Mouse (Mus musculus): ENCODE data around the gene Hadhb. TPM values are rescaled to one million over a fixed set of nuclear protein-coding genes. Genes with fewer than 3 reads are reported as not detected.
"Not testable (repeated sequence)": the region's sequence is repeated elsewhere in the genome, so short reads cannot be mapped to it uniquely, and the experiment has no call there.

The Hadhb gene
- polyA plus RNA-seq, 1 experiment from 2014 or later, result 61.1 TPM

DNA sequence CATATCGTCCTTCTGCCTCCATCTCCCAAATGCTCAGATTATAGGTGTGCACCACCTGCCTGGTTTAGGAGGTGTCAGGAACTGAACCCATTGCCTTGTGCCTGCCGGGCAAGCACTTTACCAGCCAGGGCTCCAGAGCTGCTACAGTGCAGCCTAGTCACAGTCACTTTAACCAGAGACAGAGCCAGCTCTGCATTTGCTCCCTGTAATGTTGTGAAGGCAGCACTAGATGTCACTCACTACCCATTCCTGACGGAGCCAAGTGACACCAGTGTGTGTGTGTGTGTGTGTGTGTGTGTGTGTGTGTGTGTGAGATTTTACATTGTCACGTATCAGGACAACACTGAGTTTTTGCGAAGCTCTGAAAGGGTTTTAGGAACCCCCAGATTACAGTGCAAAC is 46.5 kb downstream of the Hadhb start:
- Histone ChIP-seq H3K4me1 (replicated peaks) (no peaks in the 10 kb centered on the region), H3K27ac (no peak overlapping the region), H3K27me3 (no peaks in the 10 kb centered on the region), H3K4me2 (replicated peaks) (no peak overlapping the region), H3K9me3 (no peaks in the 10 kb centered on the region), H3K9ac (replicated peaks) (no peak overlapping the region), H3K4me3 (replicated peaks) (no peak overlapping the region), H3K36me3 (no peaks in the 10 kb centered on the region)
- peak; percentile 62 for ATAC-seq
- 50% methylated on average over 5 of the region's 5 CpGs for WGBS

DNA sequence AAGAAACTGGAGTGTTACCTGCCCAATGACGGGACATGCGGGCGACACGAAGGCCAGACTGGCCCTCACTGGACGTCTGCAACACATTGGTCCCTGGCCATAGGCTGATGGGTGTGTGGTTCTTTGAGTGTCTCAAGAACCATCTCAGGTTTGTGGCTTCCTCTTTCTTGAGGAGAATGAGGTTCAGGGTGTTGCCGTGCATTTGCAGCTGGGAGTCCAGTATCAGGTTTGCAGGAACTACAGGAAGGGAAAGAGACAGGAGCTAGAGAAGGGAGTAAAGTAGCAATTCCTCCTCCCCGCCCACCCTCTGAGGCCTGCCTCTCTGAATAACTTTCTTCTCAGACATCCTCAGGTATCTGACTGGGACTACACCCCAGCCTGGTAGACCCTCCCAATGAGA is 47.2 kb downstream of the Hadhb start:
- H3K27ac ChIP-seq, result no peak overlapping the region
- H3K9ac ChIP-seq (replicated peaks), result no peak overlapping the region
- H3K9me3 ChIP-seq, result no peaks in the 10 kb centered on the region
- ATAC-seq, result no peak
- no peaks in the 10 kb centered on the region for H3K4me1 ChIP-seq (replicated peaks)
- no peak overlapping the region for H3K4me3 ChIP-seq (replicated peaks)
- H3K4me2 ChIP-seq (replicated peaks), result no peak overlapping the region
- 89% methylated on average over 7 of the region's 7 CpGs for WGBS
- no peaks in the 10 kb centered on the region for H3K27me3 ChIP-seq
- H3K36me3 ChIP-seq, result no peaks in the 10 kb centered on the region

DNA sequence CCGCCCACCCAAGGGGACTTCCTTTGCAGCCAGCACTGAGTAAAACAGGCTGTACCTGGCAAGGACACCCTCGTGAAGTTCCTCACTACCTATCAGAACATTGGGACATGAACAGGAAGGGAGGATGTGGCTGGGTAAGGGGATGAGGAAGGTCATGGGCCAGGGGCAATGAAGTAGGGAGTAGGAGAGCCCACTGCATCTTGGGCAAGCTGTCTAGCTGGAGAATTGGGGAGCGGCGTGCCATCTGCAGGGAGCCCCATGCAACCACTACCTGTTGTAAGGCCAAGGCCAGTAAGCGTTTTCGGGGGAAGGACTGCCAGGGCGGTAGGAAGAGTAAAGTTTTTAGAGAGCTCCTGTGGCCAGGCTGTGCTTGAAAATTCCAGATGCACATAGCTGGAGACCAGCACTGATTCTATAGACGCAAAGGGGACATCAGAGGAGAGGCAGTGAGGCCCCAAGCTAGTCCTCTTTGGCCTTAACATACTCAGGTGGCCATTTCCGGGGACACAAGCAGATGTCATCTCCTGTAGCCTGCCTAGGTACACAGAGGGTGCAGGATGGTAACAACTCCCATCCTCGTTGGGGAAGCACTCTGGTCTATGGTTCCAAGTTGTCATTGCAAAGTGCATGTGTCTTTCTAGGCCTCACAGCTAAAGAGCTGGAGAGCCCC is 48.3 kb downstream of the Hadhb start:
- H3K4me3 ChIP-seq (replicated peaks), result no peak overlapping the region
- H3K9me3 ChIP-seq, result no peaks in the 10 kb centered on the region
- no peak overlapping the region for H3K4me2 ChIP-seq (replicated peaks)
- 85% methylated on average over 10 of the region's 10 CpGs for WGBS
- no peaks in the 10 kb centered on the region for H3K36me3 ChIP-seq
- H3K27me3 ChIP-seq, result no peaks in the 10 kb centered on the region
- no peaks in the 10 kb centered on the region for H3K4me1 ChIP-seq (replicated peaks)
- ATAC-seq, result no peak
- H3K9ac ChIP-seq (replicated peaks), result no peak overlapping the region
- H3K27ac ChIP-seq, result no peak overlapping the region

DNA sequence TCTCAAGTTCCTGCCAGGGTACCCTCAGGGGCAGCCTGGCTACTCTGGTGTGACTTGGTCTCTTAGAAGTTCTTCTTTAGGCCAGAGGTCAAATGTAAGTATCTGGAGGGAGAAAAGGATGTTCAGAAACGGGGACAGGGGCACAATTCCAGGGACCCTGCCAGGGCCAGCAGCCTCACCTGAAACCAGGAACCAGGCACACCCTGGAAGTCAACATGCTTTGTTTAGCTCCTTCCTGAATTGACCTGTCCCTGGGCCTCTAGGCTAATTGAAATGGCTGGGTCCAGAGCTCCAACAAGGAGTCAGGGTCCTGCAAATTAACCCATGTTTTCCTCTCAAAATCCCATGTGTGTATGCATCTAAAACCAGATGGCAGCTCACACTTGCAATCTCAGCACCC is 49.4 kb downstream of the Hadhb start:
- H3K36me3 ChIP-seq, result no peaks in the 10 kb centered on the region
- no peak for ATAC-seq
- H3K27ac ChIP-seq, result no peak overlapping the region
- no peaks in the 10 kb centered on the region for H3K4me1 ChIP-seq (replicated peaks)
- no peak overlapping the region for H3K4me2 ChIP-seq (replicated peaks)
- no peaks in the 10 kb centered on the region for H3K9me3 ChIP-seq
- H3K9ac ChIP-seq (replicated peaks), result no peak overlapping the region
- H3K27me3 ChIP-seq, result no peaks in the 10 kb centered on the region
- whole genome bisulfite sequencing, result 48% methylated on average over 1 of the region's 1 CpGs
- H3K4me3 ChIP-seq (replicated peaks), result no peak overlapping the region

DNA sequence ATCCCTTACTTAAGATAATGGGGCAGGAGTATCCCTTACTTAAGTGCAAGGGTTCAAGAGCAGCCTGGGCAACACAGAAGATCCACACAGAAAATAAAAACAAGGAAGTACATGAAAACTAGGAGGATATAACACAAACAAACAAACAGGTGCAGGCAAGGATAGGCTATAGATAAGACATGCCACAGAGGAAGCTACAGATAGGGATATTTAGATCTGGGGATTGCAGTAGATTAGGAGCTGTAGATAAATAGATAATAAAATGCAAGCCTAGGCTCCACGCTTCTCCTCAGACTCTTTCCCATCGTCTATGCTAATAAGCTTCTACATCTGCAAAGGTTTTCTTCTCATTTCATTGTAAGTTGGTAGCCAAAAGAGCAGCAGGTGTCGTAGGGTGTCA is 50.0 kb downstream of the Hadhb start:
- WGBS, result 75% methylated on average over 3 of the region's 3 CpGs
- ATAC-seq, result no peak
- no peaks in the 10 kb centered on the region for H3K27me3 ChIP-seq
- H3K4me3 ChIP-seq (replicated peaks), result no peak overlapping the region
- H3K9me3 ChIP-seq, result no peaks in the 10 kb centered on the region
- no peak overlapping the region for H3K4me2 ChIP-seq (replicated peaks)
- H3K9ac ChIP-seq (replicated peaks), result no peak overlapping the region
- H3K27ac ChIP-seq, result no peak overlapping the region
- H3K36me3 ChIP-seq, result no peaks in the 10 kb centered on the region
- no peaks in the 10 kb centered on the region for H3K4me1 ChIP-seq (replicated peaks)

DNA sequence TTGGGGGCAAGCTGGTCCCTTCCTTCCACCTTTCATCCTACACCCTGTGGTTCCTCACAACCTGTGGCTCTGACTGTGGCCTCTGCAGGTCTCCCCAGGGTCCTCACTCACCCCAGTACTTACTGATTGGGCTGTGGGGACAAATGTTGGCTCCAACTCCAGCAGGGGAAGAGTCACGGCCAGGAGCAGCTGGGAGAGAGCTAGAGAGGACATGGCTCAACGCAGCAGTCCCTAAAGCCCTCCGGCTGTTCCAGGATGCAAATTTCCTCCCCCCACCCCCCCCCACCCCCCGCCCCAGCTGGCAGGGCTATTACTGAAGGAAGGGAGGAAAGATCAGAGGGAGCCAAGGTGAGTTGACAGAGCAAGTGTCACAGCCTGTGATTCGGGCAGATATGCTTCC is 50.4 kb downstream of the Hadhb start, which contains the start of gene Adgrf3:
Gene Adgrf3, minus strand, starts transcription at position 230 of the 400 bp plus-strand sequence.
- WGBS, result 46% methylated on average over 5 of the region's 5 CpGs
- H3K27me3 ChIP-seq, result no peaks in the 10 kb centered on the region
- no peak within 1 kb of the TSS for H3K9ac ChIP-seq (replicated peaks)
- H3K36me3 ChIP-seq, result no peaks in the 10 kb centered on the region
- no peaks in the 10 kb centered on the region for H3K9me3 ChIP-seq
- no peak within 1 kb of the TSS for H3K27ac ChIP-seq
- no peak within 1 kb of the TSS for H3K4me2 ChIP-seq (replicated peaks)
- ATAC-seq, result no peak
- no peak within 1 kb of the TSS for H3K4me3 ChIP-seq (replicated peaks)
- no peaks in the 10 kb centered on the region for H3K4me1 ChIP-seq (replicated peaks)

DNA sequence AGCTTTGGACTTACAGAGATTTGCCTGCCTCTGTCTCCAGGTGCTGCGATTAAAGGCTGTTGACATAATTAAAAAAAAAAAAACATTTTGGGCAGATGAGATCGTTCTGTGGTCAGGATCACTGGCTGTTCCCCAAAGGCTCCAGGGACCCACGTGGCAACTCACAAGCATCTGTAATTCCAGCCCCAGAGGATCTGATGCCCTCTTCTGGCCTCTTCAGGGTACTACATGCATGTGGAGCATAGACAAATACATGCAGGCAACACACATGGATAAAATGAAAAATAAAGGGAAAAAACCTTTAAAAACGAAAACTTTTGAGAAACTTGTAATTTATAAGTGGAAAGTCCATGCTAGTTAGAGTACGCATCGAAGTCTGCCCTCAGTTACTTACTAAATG is 52.2 kb downstream of the Hadhb start:
- no peak for ATAC-seq
- Histone ChIP-seq H3K9me3 (no peaks in the 10 kb centered on the region), H3K4me2 (replicated peaks) (no peak overlapping the region), H3K27me3 (no peaks in the 10 kb centered on the region), H3K36me3 (no peaks in the 10 kb centered on the region), H3K27ac (no peak overlapping the region), H3K4me3 (replicated peaks) (no peak overlapping the region), H3K4me1 (replicated peaks) (no peaks in the 10 kb centered on the region), H3K9ac (replicated peaks) (no peak overlapping the region)
- WGBS, result 66% methylated on average over 6 of the region's 6 CpGs

DNA sequence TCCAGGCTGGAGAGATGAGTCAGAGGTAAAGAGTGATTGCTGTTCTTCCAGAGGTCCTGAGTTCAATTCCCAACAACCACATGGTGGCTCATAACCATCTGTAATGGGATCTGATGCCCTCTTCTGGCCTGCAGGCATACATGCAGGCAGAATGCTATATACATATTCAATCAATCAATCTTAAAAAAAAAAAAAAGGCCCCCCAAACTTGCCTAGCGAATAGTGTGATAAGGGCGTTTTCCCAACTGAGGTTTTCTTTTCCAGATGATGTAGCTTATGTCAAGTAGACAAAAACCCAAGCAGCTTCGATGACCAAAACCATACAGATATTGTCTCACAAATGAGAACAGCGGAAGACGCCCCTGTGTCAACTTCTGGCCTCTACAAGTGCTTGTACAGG is 55.7 kb downstream of the Hadhb start:
- H3K27me3 ChIP-seq; H3K4me1 ChIP-seq (replicated peaks); H3K4me3 ChIP-seq (replicated peaks); H3K36me3 ChIP-seq; H3K9me3 ChIP-seq; H3K9ac ChIP-seq (replicated peaks); H3K27ac ChIP-seq; H3K4me2 ChIP-seq (replicated peaks); ATAC-seq: not testable (repeated sequence)
- 90% methylated on average over 5 of the region's 5 CpGs for WGBS

DNA sequence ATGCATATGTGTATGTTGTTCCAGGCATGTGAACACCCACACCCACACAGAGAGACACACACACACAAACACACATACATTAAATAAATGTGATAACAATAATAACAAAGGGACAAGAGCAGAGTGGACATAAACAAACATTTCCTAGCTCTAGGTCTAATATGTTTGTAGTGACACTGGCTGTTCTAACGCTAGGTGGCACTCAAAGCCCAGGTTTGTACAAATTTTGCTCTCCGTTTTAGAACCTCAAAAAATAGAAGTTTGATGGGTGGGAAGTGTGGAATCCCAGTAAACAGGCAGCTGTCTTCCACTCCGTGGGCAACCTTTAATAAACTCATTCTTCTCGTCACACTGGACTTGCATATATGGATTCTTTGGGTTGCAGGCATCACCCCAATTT is 59.8 kb downstream of the Hadhb start:
- WGBS, result 15% methylated on average over 4 of the region's 4 CpGs
- no peaks in the 10 kb centered on the region for H3K27me3 ChIP-seq
- ATAC-seq, result no peak
- no peaks in the 10 kb centered on the region for H3K4me1 ChIP-seq (replicated peaks)
- H3K4me2 ChIP-seq (replicated peaks), result no peak overlapping the region
- no peak overlapping the region for H3K4me3 ChIP-seq (replicated peaks)
- H3K36me3 ChIP-seq, result no peaks in the 10 kb centered on the region
- H3K27ac ChIP-seq, result no peak overlapping the region
- H3K9ac ChIP-seq (replicated peaks), result no peak overlapping the region
- H3K9me3 ChIP-seq, result no peaks in the 10 kb centered on the region

DNA sequence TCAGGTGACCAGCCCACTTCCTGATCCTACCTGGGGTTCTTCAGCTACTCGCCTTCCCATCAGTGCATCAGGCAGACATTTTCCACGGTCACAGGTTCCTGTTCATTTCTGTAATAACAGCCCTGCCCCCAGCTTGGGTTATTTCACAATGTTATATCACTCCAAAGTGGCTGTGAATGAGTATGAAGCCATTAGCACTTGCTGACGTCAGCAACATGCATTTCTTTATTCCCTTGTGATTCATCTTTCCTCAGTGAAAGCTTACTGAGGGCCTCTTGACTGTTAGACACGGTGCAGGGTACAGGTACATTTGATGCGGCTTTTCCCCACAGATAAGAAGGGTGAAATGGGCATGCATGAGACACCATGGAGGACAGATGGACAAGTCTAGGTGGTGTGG is 60.9 kb downstream of the Hadhb start:
- H3K36me3 ChIP-seq, result no peaks in the 10 kb centered on the region
- WGBS, result 80% methylated on average over 5 of the region's 5 CpGs
- ATAC-seq, result no peak
- no peaks in the 10 kb centered on the region for H3K4me1 ChIP-seq (replicated peaks)
- H3K4me2 ChIP-seq (replicated peaks), result no peak overlapping the region
- H3K27me3 ChIP-seq, result no peaks in the 10 kb centered on the region
- H3K9me3 ChIP-seq, result no peaks in the 10 kb centered on the region
- H3K4me3 ChIP-seq (replicated peaks), result no peak overlapping the region
- no peak overlapping the region for H3K27ac ChIP-seq
- no peak overlapping the region for H3K9ac ChIP-seq (replicated peaks)

DNA sequence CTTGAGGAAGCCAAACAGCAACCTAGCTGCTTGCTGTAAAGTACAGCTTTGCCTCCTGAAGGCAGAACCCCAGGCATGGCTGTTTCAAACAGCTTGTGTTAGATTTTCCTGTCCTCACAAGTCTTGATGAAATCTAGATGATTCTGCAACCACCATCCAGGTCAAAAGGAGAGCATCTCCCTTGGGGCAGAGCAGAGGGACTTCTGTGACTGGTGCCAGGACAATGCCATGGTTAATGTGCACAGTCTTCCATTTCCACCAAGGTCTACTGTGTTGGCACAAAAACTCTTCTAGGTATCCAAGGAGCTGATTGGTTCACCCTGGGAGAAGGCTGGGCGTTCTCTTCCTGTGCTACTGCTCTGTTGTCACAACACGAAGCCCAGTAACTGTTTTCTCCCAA is 64.7 kb downstream of the Hadhb start:
- Histone ChIP-seq H3K36me3 (peaks cover 6% of the 10 kb centered on the region), H3K27me3 (no peaks in the 10 kb centered on the region), H3K9me3 (no peaks in the 10 kb centered on the region), H3K4me3 (replicated peaks) (no peak overlapping the region), H3K9ac (replicated peaks) (no peak overlapping the region), H3K4me1 (replicated peaks) (no peaks in the 10 kb centered on the region), H3K4me2 (replicated peaks) (no peak overlapping the region), H3K27ac (no peak overlapping the region)
- ATAC-seq, result no peak
- 92% methylated on average over 2 of the region's 2 CpGs for WGBS

DNA sequence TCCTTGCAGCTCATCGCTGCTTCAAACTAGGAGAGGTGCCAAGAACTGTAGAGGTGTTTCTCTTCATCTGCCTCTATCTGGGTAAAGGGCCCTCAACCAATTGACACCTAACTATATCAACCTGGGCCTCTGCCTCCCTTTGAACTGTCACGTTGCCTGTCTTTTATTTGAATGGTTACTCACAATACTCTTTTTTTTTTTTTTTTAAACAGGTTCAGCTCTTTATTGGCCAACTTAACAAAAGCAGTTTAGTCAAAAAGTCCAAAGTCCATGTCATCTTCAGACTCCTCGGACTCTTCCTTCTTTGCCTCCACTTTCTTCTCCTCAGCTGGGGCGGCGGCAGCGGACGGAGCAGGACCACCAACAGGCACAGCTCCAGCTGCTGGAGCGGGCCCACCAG is 65.6 kb downstream of the Hadhb start:
- no peaks in the 10 kb centered on the region for H3K9me3 ChIP-seq
- no peak for ATAC-seq
- H3K4me3 ChIP-seq (replicated peaks), result no peak overlapping the region
- H3K4me1 ChIP-seq (replicated peaks), result no peaks in the 10 kb centered on the region
- H3K36me3 ChIP-seq, result peaks cover 6% of the 10 kb centered on the region
- 88% methylated on average over 8 of the region's 8 CpGs for WGBS
- no peak overlapping the region for H3K4me2 ChIP-seq (replicated peaks)
- no peak overlapping the region for H3K27ac ChIP-seq
- no peak overlapping the region for H3K9ac ChIP-seq (replicated peaks)
- no peaks in the 10 kb centered on the region for H3K27me3 ChIP-seq

DNA sequence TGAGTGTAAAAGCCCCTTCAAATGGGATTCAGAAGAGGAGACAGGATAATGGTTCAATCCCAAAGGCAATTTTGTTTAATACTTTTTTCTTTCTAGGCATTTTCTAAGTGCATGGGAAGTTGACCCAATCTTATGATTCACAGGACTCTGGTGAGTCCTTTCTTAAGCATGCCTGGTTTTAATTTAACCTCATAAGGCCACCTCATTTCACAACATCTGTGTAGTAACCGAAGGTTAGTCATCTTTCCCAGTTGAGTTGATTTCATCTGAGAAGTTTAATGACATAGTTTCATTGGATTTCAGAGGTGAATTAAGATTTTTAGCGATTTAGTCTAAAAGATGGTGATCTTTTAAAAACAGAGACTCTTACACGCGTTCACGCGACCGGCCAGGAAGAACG is 67.6 kb downstream of the Hadhb start:
- ATAC-seq, result no peak
- no peak overlapping the region for H3K4me3 ChIP-seq (replicated peaks)
- H3K9me3 ChIP-seq, result no peaks in the 10 kb centered on the region
- H3K27ac ChIP-seq, result no peak overlapping the region
- H3K4me2 ChIP-seq (replicated peaks), result no peak overlapping the region
- peaks cover 6% of the 10 kb centered on the region for H3K36me3 ChIP-seq
- H3K4me1 ChIP-seq (replicated peaks), result no peaks in the 10 kb centered on the region
- 97% methylated on average over 8 of the region's 8 CpGs for WGBS
- no peaks in the 10 kb centered on the region for H3K27me3 ChIP-seq
- no peak overlapping the region for H3K9ac ChIP-seq (replicated peaks)

Measured in midbrain, embryonic 13.5 days (tissue).